Mouse (Mus musculus) E14TG2a.4 (cell line): ENCODE results near the gene Tbc1d20.

Source experiments
- H3K27me3 ChIP-seq: 2 replicates; pipeline ENCODE4 v1.6.1; 2014; ENCODE audit warnings: low read length, control low read depth; ENCODE audit not compliant: insufficient read depth
- H3K36me3 ChIP-seq: 2 replicates; pipeline ENCODE4 v1.6.1; 2014; ENCODE audit warnings: low read length, control low read depth; ENCODE audit not compliant: insufficient read depth
- H3K4me1 ChIP-seq: replicated peaks from 2 replicates; pipeline ENCODE4 v1.6.1; 2014; ENCODE audit warnings: low read depth, low read length, control low read depth
- H3K4me3 ChIP-seq: replicated peaks from 2 replicates; pipeline ENCODE4 v1.5.1; 2014; ENCODE audit warnings: mild to moderate bottlenecking, low read length
- H3K9me3 ChIP-seq: 2 replicates; pipeline ENCODE4 v1.6.1; 2014; ENCODE audit warnings: low read length, control low read depth
- CTCF ChIP-seq: conservative IDR thresholded peaks from 2 replicates; pipeline ENCODE4 v1.5.1; 2014; ENCODE audit warnings: low read length
- NANOG ChIP-seq: IDR thresholded peaks from 2 replicates; pipeline ENCODE4 v1.6.1; 2014; ENCODE audit warnings: borderline replicate concordance, low read length, mixed read lengths
- POU5F1 ChIP-seq: IDR thresholded peaks from 2 replicates; pipeline ENCODE4 v1.6.1; 2014; ENCODE audit warnings: low read length, borderline replicate concordance

Tbc1d20 gene

GRCm38 (mm10) chr2:152343329-152344213 is 49.9 kb downstream of the Tbc1d20 start, which contains the start of gene Trib3:
TSS of gene Trib3 (minus strand) at chr2:152344032.
- TF ChIP-seq POU5F1 (no peak), NANOG (no peak), CTCF (peak; percentile 40)
- H3K27me3 ChIP-seq = no peaks in the 10 kb centered on the region
- H3K36me3 ChIP-seq = peaks cover 38% of the 10 kb centered on the region
- H3K4me3 ChIP-seq = peak within 1 kb of the TSS; percentile 89
- H3K4me1 ChIP-seq = peaks cover 80% of the 10 kb centered on the region
- H3K9me3 ChIP-seq = no peaks in the 10 kb centered on the region

GRCm38 (mm10) chr2:152344361-152344760 is 50.7 kb downstream of the Tbc1d20 start:
- no peaks in the 10 kb centered on the region for H3K9me3 ChIP-seq
- peaks cover 30% of the 10 kb centered on the region for H3K36me3 ChIP-seq
- H3K27me3 ChIP-seq = no peaks in the 10 kb centered on the region
- H3K4me1 ChIP-seq = peaks cover 80% of the 10 kb centered on the region
- peak overlapping the region; percentile 89 for H3K4me3 ChIP-seq
- no peak for TF ChIP-seq CTCF
- no peak for TF ChIP-seq NANOG
- no peak for TF ChIP-seq POU5F1

GRCm38 (mm10) chr2:152344909-152345308 is 51.3 kb downstream of the Tbc1d20 start:
- Histone ChIP-seq H3K4me1 (peaks cover 80% of the 10 kb centered on the region), H3K9me3 (no peaks in the 10 kb centered on the region), H3K36me3 (peaks cover 24% of the 10 kb centered on the region), H3K27me3 (no peaks in the 10 kb centered on the region), H3K4me3 (peak overlapping the region; percentile 89)
- TF ChIP-seq CTCF (no peak), POU5F1 (no peak), NANOG (no peak)

GRCm38 (mm10) chr2:152345393-152345792 is 51.8 kb downstream of the Tbc1d20 start:
- no peaks in the 10 kb centered on the region for H3K27me3 ChIP-seq
- H3K4me1 ChIP-seq = peaks cover 81% of the 10 kb centered on the region
- no peak for TF ChIP-seq CTCF
- no peak for TF ChIP-seq POU5F1
- TF ChIP-seq NANOG = no peak
- peaks cover 21% of the 10 kb centered on the region for H3K36me3 ChIP-seq
- peak overlapping the region; percentile 89 for H3K4me3 ChIP-seq
- H3K9me3 ChIP-seq = no peaks in the 10 kb centered on the region

GRCm38 (mm10) chr2:152346776-152347465 is 53.3 kb downstream of the Tbc1d20 start:
- H3K9me3 ChIP-seq = no peaks in the 10 kb centered on the region
- no peaks in the 10 kb centered on the region for H3K27me3 ChIP-seq
- no peak for TF ChIP-seq CTCF
- peaks cover 12% of the 10 kb centered on the region for H3K36me3 ChIP-seq
- 0 out of 2 replicates have a peak overlapping the region, but pooled peaks have one; percentile 89 for H3K4me3 ChIP-seq
- peaks cover 90% of the 10 kb centered on the region for H3K4me1 ChIP-seq

GRCm38 (mm10) chr2:152347722-152348121 is 54.1 kb downstream of the Tbc1d20 start:
- Histone ChIP-seq H3K9me3 (no peaks in the 10 kb centered on the region), H3K27me3 (no peaks in the 10 kb centered on the region), H3K36me3 (peaks cover 10% of the 10 kb centered on the region), H3K4me1 (peaks cover 83% of the 10 kb centered on the region), H3K4me3 (no peak overlapping the region)
- TF ChIP-seq CTCF (no peak), POU5F1 (no peak), NANOG (no peak)

- no peak for TF ChIP-seq NANOG
- TF ChIP-seq POU5F1 = no peak
- TF ChIP-seq CTCF = no peak
Observed at GRCm38 (mm10) chr2:152349205-152349604, 55.6 kb downstream of the Tbc1d20 start.

GRCm38 (mm10) chr2:152349842-152350540 is 56.4 kb downstream of the Tbc1d20 start:
- Histone ChIP-seq H3K36me3 (peaks cover 12% of the 10 kb centered on the region; the same call in 1 of the 2 replicates), H3K9me3 (no peaks in the 10 kb centered on the region), H3K27me3 (no peaks in the 10 kb centered on the region), H3K4me3 (peak overlapping the region; percentile 68), H3K4me1 (peaks cover 68% of the 10 kb centered on the region)
- TF ChIP-seq CTCF (no peak), NANOG (no peak), POU5F1 (no peak)

More at GRCm38 (mm10) chr2:152349205-152349604, 55.6 kb downstream of the Tbc1d20 start:
- Histone ChIP-seq H3K36me3 (peaks cover 10% of the 10 kb centered on the region; the same call in 1 of the 2 replicates), H3K9me3 (no peaks in the 10 kb centered on the region), H3K4me1 (peaks cover 76% of the 10 kb centered on the region), H3K27me3 (no peaks in the 10 kb centered on the region), H3K4me3 (peak overlapping the region; percentile 68)
